Mouse (Mus musculus): Measurements from ENCODE around the gene Prps1l3. TPM values are rescaled to one million over a fixed set of nuclear protein-coding genes. Genes with fewer than 3 reads are reported as not detected.
A peak's percentile ranks its signal among the peaks of the same experiment; 100 is the strongest.

The Prps1l3 gene
- polyA plus RNA-seq, 1 experiment from 2014 or later, result 37.0 TPM

- Histone ChIP-seq H3K4me2 (ENCODE audit: low read length) (peak overlapping the region; percentile 90), H3K9me3 (ENCODE audit: control insufficient read depth, low read length) (no peaks in the 10 kb centered on the region), H3K27me3 (ENCODE audit: control insufficient read depth, insufficient read depth, low read length) (peaks cover 7% of the 10 kb centered on the region; the same call in 1 of the 2 replicates), H3K9ac (ENCODE audit: low read length) (peak overlapping the region; percentile 68), H3K4me1 (ENCODE audit: control insufficient read depth in 2 of 2, insufficient read depth in 2 of 2, low read length in 2 of 2) (peaks cover 0 to 3% of the 10 kb centered on the region in 2 experiments; a peak in 1 of 4 replicates), H3K27ac (replicated peaks in 1 of 2; ENCODE audit: control insufficient read depth in 1 of 2, insufficient read depth in 1 of 2, low read depth in 2 of 2, low read length in 2 of 2) (no peak overlapping the region), H3K4me3 (ENCODE audit: control insufficient read depth in 1 of 2, insufficient read depth in 1 of 2, low read depth in 1 of 2, low read length in 2 of 2) (peak overlapping the region; percentile 61 to 67), H3K36me3 (ENCODE audit: control insufficient read depth, insufficient read depth, low read length) (no peaks in the 10 kb centered on the region)
- WGBS, result 2% methylated on average over 59 of the region's 59 CpGs
- no peak for ATAC-seq (ENCODE audit: insufficient number of reproducible peaks, insufficient read depth, low FRiP score, low read depth)
Measured at GRCm38 (mm10) chr12:57196608-57197362, 33.4 kb upstream of the Prps1l3 start.

GRCm38 (mm10) chr12:57197363-57198026 is 32.7 kb upstream of the Prps1l3 start, which contains the start of gene Slc25a21:
Slc25a21 (minus strand) TSS chr12:57197472.
- no peak for ATAC-seq (ENCODE audit: insufficient number of reproducible peaks, insufficient read depth, low FRiP score, low read depth)

DNA sequence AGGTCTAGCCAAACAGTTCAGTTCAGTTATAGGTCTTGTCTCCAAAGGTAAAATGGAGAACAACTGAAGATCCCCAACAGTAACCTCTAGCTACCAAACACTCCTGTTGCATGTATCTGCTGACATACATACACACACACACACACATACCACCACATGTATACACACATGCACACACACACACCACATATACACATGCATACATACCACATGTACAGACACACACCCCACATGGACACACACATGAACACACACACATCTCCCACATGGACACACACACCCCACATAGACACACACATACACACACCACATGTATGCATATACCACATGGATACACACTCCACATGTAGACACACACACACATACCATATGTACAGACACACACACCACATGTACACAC is 31.9 kb upstream of the Prps1l3 start:
- ATAC-seq (ENCODE audit: insufficient number of reproducible peaks, insufficient read depth, low FRiP score, low read depth), result peak; percentile 31; the same call in 1 of the 2 replicates
- Histone ChIP-seq H3K36me3 (ENCODE audit: control insufficient read depth, insufficient read depth, low read length) (no peaks in the 10 kb centered on the region), H3K4me2 (ENCODE audit: low read length) (no peak overlapping the region), H3K9ac (ENCODE audit: low read length) (no peak overlapping the region), H3K27me3 (ENCODE audit: control insufficient read depth, insufficient read depth, low read length) (peaks cover 7% of the 10 kb centered on the region; the same call in 1 of the 2 replicates), H3K4me1 (ENCODE audit: control insufficient read depth in 2 of 2, insufficient read depth in 2 of 2, low read length in 2 of 2) (peaks cover 0 to 3% of the 10 kb centered on the region in 2 experiments; a peak in 1 of 4 replicates), H3K4me3 (ENCODE audit: control insufficient read depth in 1 of 2, insufficient read depth in 1 of 2, low read depth in 1 of 2, low read length in 2 of 2) (no peak overlapping the region), H3K27ac (replicated peaks in 1 of 2; ENCODE audit: control insufficient read depth in 1 of 2, insufficient read depth in 1 of 2, low read depth in 2 of 2, low read length in 2 of 2) (no peak overlapping the region), H3K9me3 (ENCODE audit: control insufficient read depth, low read length) (no peaks in the 10 kb centered on the region)

More at GRCm38 (mm10) chr12:57197363-57198026, 32.7 kb upstream of the Prps1l3 start, which contains the start of gene Slc25a21:
- Histone ChIP-seq H3K9ac (ENCODE audit: low read length) (peak within 1 kb of the TSS; percentile 68), H3K4me3 (ENCODE audit: control insufficient read depth in 1 of 2, insufficient read depth in 1 of 2, low read depth in 1 of 2, low read length in 2 of 2) (peak within 1 kb of the TSS; percentile 61 to 67), H3K9me3 (ENCODE audit: control insufficient read depth, low read length) (no peaks in the 10 kb centered on the region), H3K27me3 (ENCODE audit: control insufficient read depth, insufficient read depth, low read length) (peaks cover 7% of the 10 kb centered on the region; the same call in 1 of the 2 replicates), H3K27ac (replicated peaks in 1 of 2; ENCODE audit: control insufficient read depth in 1 of 2, insufficient read depth in 1 of 2, low read depth in 2 of 2, low read length in 2 of 2) (no peak within 1 kb of the TSS), H3K36me3 (ENCODE audit: control insufficient read depth, insufficient read depth, low read length) (no peaks in the 10 kb centered on the region), H3K4me1 (ENCODE audit: control insufficient read depth in 2 of 2, insufficient read depth in 2 of 2, low read length in 2 of 2) (peaks cover 0 to 3% of the 10 kb centered on the region in 2 experiments; a peak in 1 of 4 replicates), H3K4me2 (ENCODE audit: low read length) (peak within 1 kb of the TSS; percentile 90)
- 71% methylated on average over 10 of the region's 10 CpGs for WGBS

DNA sequence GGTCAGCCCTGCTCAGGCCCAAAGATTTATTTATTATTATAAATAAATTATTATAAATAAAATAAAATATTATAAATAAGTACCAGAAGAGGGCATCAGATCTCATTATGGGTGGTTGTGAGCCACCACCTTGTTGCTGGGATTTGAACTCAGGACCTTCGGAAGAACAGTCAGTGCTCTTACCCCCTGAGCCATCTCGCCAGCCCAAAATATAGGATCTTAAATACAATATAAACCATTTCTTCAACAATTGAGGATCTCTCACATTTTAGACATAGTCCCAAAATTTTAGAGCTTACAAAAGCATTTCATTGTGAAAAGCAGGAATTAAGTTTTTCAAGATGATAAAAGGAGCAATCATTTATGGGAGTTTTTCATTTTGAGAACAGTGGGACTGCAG is 30.8 kb upstream of the Prps1l3 start:
- no peak for ATAC-seq (ENCODE audit: insufficient number of reproducible peaks, insufficient read depth, low FRiP score, low read depth)
- Histone ChIP-seq H3K27me3 (ENCODE audit: control insufficient read depth, insufficient read depth, low read length) (peaks cover 7% of the 10 kb centered on the region; the same call in 1 of the 2 replicates), H3K4me1 (ENCODE audit: control insufficient read depth in 2 of 2, insufficient read depth in 2 of 2, low read length in 2 of 2) (peaks cover 0 to 3% of the 10 kb centered on the region in 2 experiments; a peak in 1 of 4 replicates), H3K9me3 (ENCODE audit: control insufficient read depth, low read length) (no peaks in the 10 kb centered on the region), H3K27ac (replicated peaks in 1 of 2; ENCODE audit: control insufficient read depth in 1 of 2, insufficient read depth in 1 of 2, low read depth in 2 of 2, low read length in 2 of 2) (no peak overlapping the region), H3K9ac (ENCODE audit: low read length) (no peak overlapping the region), H3K4me2 (ENCODE audit: low read length) (no peak overlapping the region), H3K4me3 (ENCODE audit: control insufficient read depth in 1 of 2, insufficient read depth in 1 of 2, low read depth in 1 of 2, low read length in 2 of 2) (no peak overlapping the region), H3K36me3 (ENCODE audit: control insufficient read depth, insufficient read depth, low read length) (no peaks in the 10 kb centered on the region)
- 84% methylated on average over 2 of the region's 2 CpGs for WGBS

DNA sequence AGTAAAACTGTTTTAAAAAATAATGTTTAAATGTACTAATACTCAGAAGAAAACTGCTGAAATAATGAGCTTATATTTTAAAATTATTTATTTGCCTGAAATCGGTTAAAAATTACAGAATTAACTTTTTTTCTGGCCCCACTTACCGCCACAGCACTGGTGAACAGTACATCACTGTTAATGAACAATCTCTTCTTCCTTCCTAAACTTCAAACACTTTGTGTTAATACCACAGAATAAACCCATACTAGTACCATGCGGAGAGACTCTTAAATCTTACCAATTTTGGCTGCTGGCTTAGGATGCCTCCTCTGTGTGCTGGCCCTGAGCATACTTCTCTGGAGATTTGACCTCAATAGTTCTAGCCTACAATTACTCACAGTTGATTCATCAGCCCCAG is 28.3 kb upstream of the Prps1l3 start:
- Histone ChIP-seq H3K27ac (replicated peaks in 1 of 2; ENCODE audit: control insufficient read depth in 1 of 2, insufficient read depth in 1 of 2, low read depth in 2 of 2, low read length in 2 of 2) (no peak overlapping the region), H3K9ac (ENCODE audit: low read length) (no peak overlapping the region), H3K4me3 (ENCODE audit: control insufficient read depth in 1 of 2, insufficient read depth in 1 of 2, low read depth in 1 of 2, low read length in 2 of 2) (no peak overlapping the region), H3K4me1 (ENCODE audit: control insufficient read depth in 2 of 2, insufficient read depth in 2 of 2, low read length in 2 of 2) (peaks cover 0 to 3% of the 10 kb centered on the region in 2 experiments; a peak in 1 of 4 replicates), H3K27me3 (ENCODE audit: control insufficient read depth, insufficient read depth, low read length) (peaks cover 3% of the 10 kb centered on the region; the same call in 1 of the 2 replicates), H3K4me2 (ENCODE audit: low read length) (no peak overlapping the region), H3K9me3 (ENCODE audit: control insufficient read depth, low read length) (no peaks in the 10 kb centered on the region), H3K36me3 (ENCODE audit: control insufficient read depth, insufficient read depth, low read length) (no peaks in the 10 kb centered on the region)
- 88% methylated on average over 3 of the region's 3 CpGs for WGBS
- ATAC-seq (ENCODE audit: insufficient number of reproducible peaks, insufficient read depth, low FRiP score, low read depth), result no peak

DNA sequence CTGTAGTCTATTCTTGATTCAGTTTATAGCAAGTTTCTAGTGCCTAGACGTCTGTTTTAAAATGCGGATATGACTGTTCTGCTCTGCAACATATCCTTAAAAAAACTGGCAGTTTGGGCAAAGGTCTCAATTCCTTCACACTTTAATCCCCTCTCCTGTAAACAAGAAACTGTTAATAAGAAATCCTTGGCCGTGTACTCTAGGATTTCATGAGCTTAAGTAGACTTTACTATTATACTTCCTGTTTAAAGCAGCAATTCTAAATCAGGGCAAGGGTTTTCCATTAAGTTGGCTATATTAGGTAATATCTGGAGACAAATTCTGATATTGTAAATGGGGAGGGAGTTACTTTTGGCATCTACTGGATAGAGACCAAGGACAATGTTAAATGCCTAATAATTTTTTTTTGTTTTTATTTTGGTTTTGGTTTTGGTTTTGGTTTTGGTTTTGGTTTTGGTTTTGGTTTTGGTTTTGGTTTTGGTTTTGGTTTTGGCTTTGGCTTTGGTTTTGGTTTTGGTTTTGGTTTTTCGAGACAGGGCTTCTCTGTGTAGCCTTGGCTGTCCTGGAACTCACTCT is 25.8 kb upstream of the Prps1l3 start:
- Histone ChIP-seq H3K4me3 (ENCODE audit: control insufficient read depth in 1 of 2, insufficient read depth in 1 of 2, low read depth in 1 of 2, low read length in 2 of 2) (no peak overlapping the region), H3K9ac (ENCODE audit: low read length) (no peak overlapping the region), H3K9me3 (ENCODE audit: control insufficient read depth, low read length) (no peaks in the 10 kb centered on the region), H3K27ac (replicated peaks in 1 of 2; ENCODE audit: control insufficient read depth in 1 of 2, insufficient read depth in 1 of 2, low read depth in 2 of 2, low read length in 2 of 2) (no peak overlapping the region), H3K4me1 (ENCODE audit: control insufficient read depth in 2 of 2, insufficient read depth in 2 of 2, low read length in 2 of 2) (no peaks in the 10 kb centered on the region), H3K4me2 (ENCODE audit: low read length) (no peak overlapping the region), H3K27me3 (ENCODE audit: control insufficient read depth, insufficient read depth, low read length) (no peaks in the 10 kb centered on the region), H3K36me3 (ENCODE audit: control insufficient read depth, insufficient read depth, low read length) (no peaks in the 10 kb centered on the region)
- no peak for ATAC-seq (ENCODE audit: insufficient number of reproducible peaks, insufficient read depth, low FRiP score, low read depth)
- WGBS, result 64% methylated on average over 4 of the region's 4 CpGs
